Mouse (Mus musculus) cerebellum, adult 2 months (tissue): ENCODE data around the gene Lrrc75a. TPM values are rescaled to one million over a fixed set of nuclear protein-coding genes. Genes with fewer than 3 reads are reported as not detected.
A peak's percentile ranks its signal among the peaks of the same experiment; 100 is the strongest.

Source experiments
- DNase-seq, 2 experiments: peaks; one replicate each; pipeline ENCODE4 v3.0.0; 2021
- H3K27ac ChIP-seq: fragments of 200-500 bp; 2 replicates; pipeline ENCODE4 v1.5.1; 2012; ENCODE audit warnings: low read length, control low read depth, inconsistent platforms; ENCODE audit not compliant: insufficient read depth
- H3K27me3 ChIP-seq: fragments of 200-500 bp; 2 replicates; pipeline ENCODE4 v1.6.1; 2012; ENCODE audit warnings: inconsistent platforms, mild to moderate bottlenecking, low read length, moderate library complexity; ENCODE audit not compliant: control insufficient read depth, insufficient read depth
- H3K4me1 ChIP-seq: fragments of 200-500 bp; 2 replicates; pipeline ENCODE4 v1.6.1; 2011; ENCODE audit warnings: low read length; ENCODE audit not compliant: control insufficient read depth, insufficient read depth
- H3K4me3 ChIP-seq: fragments of 200-500 bp; replicated peaks from 2 replicates; pipeline ENCODE3; 2011; ENCODE audit warnings: mild to moderate bottlenecking, low read depth, low read length, control low read depth; ENCODE audit not compliant: insufficient read depth
- CTCF ChIP-seq: fragments of 200-500 bp; IDR thresholded peaks from 2 replicates; pipeline ENCODE4 v1.5.1; 2011; ENCODE audit warnings: low read depth, mild to moderate bottlenecking, control low read depth, low read length, moderate library complexity, borderline replicate concordance; ENCODE audit not compliant: insufficient read depth
- POLR2A ChIP-seq: fragments of 200-500 bp; IDR thresholded peaks from 2 replicates; pipeline ENCODE4 v1.6.1; 2011; ENCODE audit warnings: low read length, control low read depth, borderline replicate concordance; ENCODE audit not compliant: insufficient read depth
- WGBS: fragments of 180-500 bp; shearing (Covaris S2); methylation state at CpG from one replicate; pipeline ENCODE4 v1.1.7; 2018; 5-methylcytosine and 5-hydroxymethylcytosine counted together
- polyA plus RNA-seq: library from polyadenylated mRNA; depleted of rRNA; stranded (reverse); fragments of >200 nt; gene quantifications from 2 replicates; pipeline ENCODE4 v1.2.3, GENCODE M21; 2012; rRNA removed

The Lrrc75a gene
- polyA plus RNA-seq, result 5.9 and 6.5 TPM in 2 replicates

DNA sequence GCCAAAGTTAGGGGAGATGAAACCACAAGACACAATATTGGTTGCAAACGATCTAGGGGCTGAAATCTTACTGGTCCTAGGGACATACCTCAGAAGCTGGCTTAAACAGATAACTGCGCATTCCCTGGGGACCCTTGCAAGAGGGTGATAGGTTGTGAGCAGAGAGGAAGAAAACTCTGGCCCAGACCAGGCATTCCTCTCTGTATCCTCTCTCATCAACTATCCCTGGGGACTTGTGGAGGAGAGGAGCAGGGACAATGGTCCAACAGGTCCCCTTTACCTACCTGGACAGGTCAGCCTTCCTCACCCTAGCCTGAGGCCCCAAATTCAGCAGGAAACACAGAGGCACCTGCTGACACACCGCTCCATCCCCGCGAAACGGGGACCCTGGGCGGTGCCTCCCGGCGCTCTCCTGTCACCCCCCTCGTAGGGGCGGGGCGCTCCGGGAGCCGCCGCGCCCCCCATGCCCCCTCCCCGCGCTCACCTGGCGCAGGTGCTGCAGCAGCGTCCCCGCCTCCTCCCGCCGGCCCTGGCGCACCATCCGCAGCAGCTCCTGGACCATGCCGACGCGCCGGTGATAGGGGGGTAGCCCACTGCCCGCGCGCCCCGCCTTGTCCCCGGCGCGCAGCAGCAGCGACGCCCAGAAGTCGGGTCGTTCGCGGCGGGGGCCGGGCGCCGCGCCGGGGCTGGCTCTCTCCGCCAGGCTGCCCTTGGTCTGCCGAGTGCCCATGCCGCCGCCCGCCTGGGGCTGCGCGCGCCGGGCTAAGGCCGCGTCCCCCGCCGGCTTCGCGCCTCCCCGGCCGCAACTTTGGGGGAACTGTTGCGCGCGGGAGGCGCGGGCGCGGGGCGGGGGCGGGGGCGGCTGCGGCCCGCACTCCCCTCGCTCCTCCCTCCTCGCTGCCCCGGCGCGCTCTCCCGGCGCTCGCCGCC lies at the start of gene Lrrc75a:
TSS of gene Lrrc75a (minus strand) at position 863 of the 930 bp plus-strand sequence.
- H3K4me1 ChIP-seq, result peaks cover 9% of the 10 kb centered on the region
- peak; percentile 27 to 39 for DNase-seq
- WGBS, result 2% methylated on average over 69 of the region's 86 CpGs
- no peak within 1 kb of the TSS for H3K27ac ChIP-seq
- TF ChIP-seq CTCF (no peak), POLR2A (no peak)
- no peaks in the 10 kb centered on the region for H3K27me3 ChIP-seq
- peak within 1 kb of the TSS; percentile 50 for H3K4me3 ChIP-seq

DNA sequence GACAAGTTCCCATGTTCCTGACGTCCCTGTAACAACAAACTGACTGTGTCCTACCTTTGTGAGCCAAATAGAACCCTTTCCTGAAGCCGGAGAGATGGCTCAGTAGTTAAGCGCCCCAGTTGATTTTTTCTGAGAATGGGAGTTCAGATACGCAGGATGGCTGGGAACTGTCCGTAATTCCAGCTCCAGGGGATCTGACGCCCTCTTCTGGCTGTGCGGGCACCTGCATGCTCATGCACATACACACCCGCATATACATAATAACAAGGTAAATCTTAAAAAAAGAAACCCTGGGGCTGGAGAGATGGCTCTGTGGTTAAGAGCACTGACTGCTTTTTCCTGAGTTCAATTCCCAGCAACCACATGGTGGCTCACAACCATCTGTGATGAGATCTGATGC lies 46.8 kb upstream of the Lrrc75a start:
- Histone ChIP-seq H3K27ac (no peak overlapping the region), H3K4me3 (no peak overlapping the region), H3K4me1 (no peaks in the 10 kb centered on the region), H3K27me3 (no peaks in the 10 kb centered on the region)
- TF ChIP-seq CTCF (no peak), POLR2A (no peak)
- no peak for DNase-seq
- WGBS, result 94% methylated on average over 8 of the region's 8 CpGs

DNA sequence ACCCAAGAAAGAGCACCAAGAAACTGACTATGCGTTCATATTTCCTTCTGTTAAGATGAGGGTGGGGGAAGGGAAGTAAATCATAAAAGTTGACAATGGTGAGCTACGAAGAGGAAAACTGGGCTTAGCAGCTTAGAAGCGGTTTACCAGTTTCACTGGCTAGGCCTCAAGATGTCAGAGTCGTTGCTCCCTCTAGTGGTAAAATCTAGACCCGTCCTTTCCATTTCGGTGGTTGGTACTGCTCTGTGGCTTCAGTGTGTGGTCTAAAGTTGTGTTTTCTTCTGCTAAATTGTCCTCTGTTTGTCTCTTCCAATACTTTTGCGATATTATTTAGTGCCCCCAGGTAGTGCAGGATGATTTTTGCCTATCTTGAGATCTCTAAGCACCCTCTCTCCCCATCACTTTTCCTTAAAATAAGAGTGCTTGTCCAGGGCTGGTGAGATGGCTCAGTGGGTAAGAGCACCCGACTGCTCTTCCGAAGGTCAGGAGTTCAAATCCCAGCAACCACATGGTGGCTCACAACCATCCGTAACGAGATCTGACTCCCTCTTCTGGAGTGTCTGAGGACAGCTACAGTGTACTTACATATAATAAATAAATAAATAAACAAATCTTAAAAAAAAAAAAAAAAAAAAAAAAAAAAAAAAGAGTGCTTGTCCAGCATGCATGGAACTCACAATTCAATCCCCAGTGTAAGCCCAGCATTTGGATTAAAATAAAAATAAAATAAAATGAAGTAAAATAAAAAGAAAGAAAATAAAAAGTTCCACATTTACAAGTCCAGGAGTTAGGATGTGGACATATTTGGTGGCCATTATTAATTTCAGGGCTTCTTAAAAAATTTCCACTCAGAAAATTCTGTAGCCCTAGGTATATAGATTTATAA lies 45.2 kb upstream of the Lrrc75a start:
- Histone ChIP-seq H3K27me3 (no peaks in the 10 kb centered on the region), H3K4me1 (no peaks in the 10 kb centered on the region), H3K4me3 (no peak overlapping the region), H3K27ac (no peak overlapping the region)
- 18% methylated on average over 11 of the region's 11 CpGs for WGBS
- peak in 1 of 2 experiments; percentile 38 for DNase-seq
- TF ChIP-seq POLR2A, result no peak
- peak; percentile 50; the same call in 1 of the 2 replicates for TF ChIP-seq CTCF

DNA sequence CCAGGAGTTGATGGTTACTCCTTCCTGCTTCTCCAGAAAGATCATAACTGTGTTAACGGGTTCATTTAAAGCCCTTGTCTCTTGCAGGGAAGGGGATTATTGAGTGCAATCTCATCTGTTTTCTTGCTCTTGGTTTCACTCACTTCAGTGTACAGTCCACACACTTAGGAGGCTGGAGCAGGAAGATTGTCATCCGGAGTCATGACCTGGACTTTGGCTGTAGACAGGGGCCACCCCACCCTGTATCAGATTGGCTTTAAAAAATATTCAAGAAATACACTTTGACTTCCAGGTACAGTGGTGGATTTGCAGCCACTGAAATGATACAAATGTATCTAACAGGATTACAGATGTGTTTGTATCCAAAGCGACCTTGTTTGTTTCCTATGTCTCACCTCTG lies 43.3 kb upstream of the Lrrc75a start:
- Histone ChIP-seq H3K4me1 (no peaks in the 10 kb centered on the region), H3K27ac (no peak overlapping the region), H3K27me3 (no peaks in the 10 kb centered on the region), H3K4me3 (no peak overlapping the region)
- no peak for DNase-seq
- TF ChIP-seq CTCF, result no peak
- no peak for TF ChIP-seq POLR2A
- 92% methylated on average over 3 of the region's 3 CpGs for WGBS

DNA sequence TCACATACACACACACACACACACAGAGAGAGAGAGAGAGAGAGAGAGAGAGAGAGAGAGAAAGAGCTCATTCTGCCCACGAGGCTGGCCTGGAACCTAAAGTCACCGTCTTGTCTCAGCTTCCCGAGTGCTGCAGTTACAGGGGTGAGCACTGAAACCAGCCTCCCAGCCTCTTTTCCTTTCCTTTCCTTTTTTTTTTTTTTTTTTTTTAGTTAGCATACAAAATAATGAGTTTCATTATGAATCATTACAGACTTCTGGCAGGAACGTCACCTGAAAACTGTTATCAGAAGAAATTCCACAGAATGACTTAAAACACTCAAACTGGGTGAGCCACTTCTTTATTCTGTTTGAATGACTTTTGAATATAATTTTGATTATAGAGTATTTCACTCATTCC lies 31.6 kb upstream of the Lrrc75a start:
- DNase-seq, result no peak
- H3K4me3 ChIP-seq, result no peak overlapping the region
- no peaks in the 10 kb centered on the region for H3K4me1 ChIP-seq
- no peaks in the 10 kb centered on the region for H3K27me3 ChIP-seq
- no peak overlapping the region for H3K27ac ChIP-seq
- 90% methylated on average over 4 of the region's 4 CpGs for WGBS
- TF ChIP-seq CTCF (no peak), POLR2A (no peak)

DNA sequence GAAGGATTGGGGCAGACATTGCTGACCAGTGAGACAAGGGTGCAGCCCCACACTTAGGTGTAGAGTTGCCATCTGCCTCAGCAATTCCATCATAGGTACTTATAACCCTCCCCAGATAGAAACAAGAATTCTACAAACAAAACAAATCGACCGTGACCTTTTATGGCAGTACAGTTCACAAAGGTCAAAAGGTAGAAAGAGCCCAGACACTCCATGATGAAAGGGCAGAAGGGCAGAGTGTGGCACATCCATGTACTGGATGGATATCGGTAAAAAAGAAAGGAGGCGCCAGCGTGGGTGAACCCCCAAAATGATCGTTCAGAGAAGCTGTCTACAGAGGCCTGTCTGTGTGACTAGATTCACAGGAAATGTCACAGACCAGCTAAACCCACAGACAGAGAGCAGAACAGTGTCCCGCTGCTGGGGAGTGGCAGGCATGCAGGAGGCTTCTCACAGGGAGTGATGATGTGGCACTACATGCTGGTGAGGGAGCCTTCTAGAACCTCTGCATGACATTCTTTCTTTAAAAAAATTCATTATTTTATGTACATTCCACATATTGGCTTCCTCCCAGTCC lies 30.5 kb upstream of the Lrrc75a start:
- Histone ChIP-seq H3K27ac (no peak overlapping the region), H3K4me3 (no peak overlapping the region)
- WGBS, result 90% methylated on average over 7 of the region's 7 CpGs

DNA sequence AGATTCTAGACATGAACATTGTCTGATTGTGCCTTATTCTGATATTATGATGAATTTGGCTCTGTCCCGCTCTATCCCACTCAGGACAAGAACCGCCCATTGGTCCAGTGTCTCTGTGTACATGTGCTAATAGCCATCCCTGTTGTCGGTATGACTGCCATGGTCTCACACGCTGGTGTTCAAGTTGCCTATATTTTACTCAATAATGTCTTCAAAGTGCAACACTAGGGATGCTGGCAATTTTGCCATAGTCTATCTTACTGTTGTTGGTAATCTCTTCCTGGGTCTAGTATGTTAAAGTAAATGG lies 27.9 kb upstream of the Lrrc75a start:
- H3K4me1 ChIP-seq, result no peaks in the 10 kb centered on the region
- no peak overlapping the region for H3K27ac ChIP-seq
- 92% methylated on average over 4 of the region's 4 CpGs for WGBS
- TF ChIP-seq CTCF (no peak), POLR2A (no peak)
- H3K27me3 ChIP-seq, result no peaks in the 10 kb centered on the region
- H3K4me3 ChIP-seq, result no peak overlapping the region
- no peak for DNase-seq

More for the DNA sequence above, 30.5 kb upstream of the Lrrc75a start:
- TF ChIP-seq CTCF, result no peak
- no peak for TF ChIP-seq POLR2A
- DNase-seq, result no peak
- Histone ChIP-seq H3K4me1 (no peaks in the 10 kb centered on the region), H3K27me3 (no peaks in the 10 kb centered on the region)
